Mouse (Mus musculus): Measurements from ENCODE around the gene Cadm2. TPM values are rescaled to one million over a fixed set of nuclear protein-coding genes. Genes with fewer than 3 reads are reported as not detected.

The Cadm2 gene
- total RNA-seq, 1 experiment from 2014 or later = not detected

DNA sequence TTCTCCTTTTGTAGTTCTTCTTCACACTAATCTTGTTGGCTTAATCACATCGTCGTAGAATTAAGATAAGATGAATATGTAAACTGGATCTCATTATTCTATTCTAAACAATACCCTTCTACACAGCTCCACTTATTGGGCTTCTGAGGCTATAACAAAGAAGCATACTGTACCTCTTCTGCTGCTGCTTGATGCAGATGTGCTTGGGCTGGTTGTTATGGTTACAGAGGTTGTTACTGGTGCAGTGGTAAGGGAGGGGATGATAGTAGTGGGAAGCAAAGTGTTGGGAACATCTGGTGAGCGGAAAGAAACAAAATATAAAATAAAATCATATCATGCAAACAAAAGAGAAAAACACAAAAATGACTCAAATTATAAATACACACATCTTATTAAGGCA, 889.5 kb downstream of the Cadm2 start:
- no peak for ATAC-seq (replicated peaks in 1 of 2; ENCODE audit: insufficient read depth in 1 of 2, low FRiP score in 2 of 2, low TSS enrichment in 1 of 2, low read depth in 1 of 2, poor library complexity in 2 of 2, severe bottlenecking in 2 of 2)

DNA sequence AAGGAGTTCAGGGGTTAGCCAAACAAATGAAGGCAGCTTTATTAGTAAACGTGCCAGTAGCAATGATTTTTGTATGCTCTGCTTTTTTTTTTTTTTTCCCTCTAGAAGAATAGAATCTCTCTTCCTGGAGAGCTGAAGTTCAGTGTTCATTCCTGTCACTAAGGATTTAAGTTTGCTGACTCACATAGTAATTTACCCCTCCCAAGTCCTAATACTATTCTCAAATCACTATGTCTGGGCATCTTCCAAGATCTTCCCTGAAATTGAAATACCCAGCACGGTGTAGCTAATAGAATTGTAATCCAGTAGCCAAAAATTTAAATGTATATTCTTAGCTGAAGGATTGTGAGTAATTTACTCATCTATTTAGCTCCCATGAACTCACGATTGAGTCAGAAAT, 914.2 kb downstream of the Cadm2 start:
- ATAC-seq (replicated peaks in 1 of 2; ENCODE audit: insufficient read depth in 1 of 2, low FRiP score in 2 of 2, low TSS enrichment in 1 of 2, low read depth in 1 of 2, poor library complexity in 2 of 2, severe bottlenecking in 2 of 2) = no peak

DNA sequence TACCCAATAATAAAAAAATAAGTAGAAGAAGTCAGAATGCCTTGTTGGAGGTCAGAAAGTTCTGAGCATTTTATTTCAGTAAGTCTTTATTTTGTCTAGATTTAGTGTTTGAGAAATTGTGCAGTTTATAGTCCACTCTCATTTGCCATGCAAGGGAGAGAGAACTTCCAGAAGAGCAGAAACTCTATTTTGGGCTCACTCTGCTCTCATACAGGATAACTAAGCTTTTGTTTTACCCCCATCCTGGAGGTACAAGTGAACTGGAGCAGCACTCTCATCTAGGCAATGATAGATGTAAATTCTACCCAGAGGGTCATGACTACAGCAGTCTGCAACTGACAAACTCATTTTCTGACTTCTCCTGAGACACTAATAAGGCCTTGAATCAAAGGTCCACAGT, 925.9 kb downstream of the Cadm2 start:
- no peak for ATAC-seq (replicated peaks in 1 of 2; ENCODE audit: insufficient read depth in 1 of 2, low FRiP score in 2 of 2, low TSS enrichment in 1 of 2, low read depth in 1 of 2, poor library complexity in 2 of 2, severe bottlenecking in 2 of 2)

- no peak for ATAC-seq (replicated peaks in 1 of 2; ENCODE audit: insufficient read depth in 1 of 2, low FRiP score in 2 of 2, low TSS enrichment in 1 of 2, low read depth in 1 of 2, poor library complexity in 2 of 2, severe bottlenecking in 2 of 2)
These were observed 943.5 kb downstream of the Cadm2 start for GRCm38 (mm10) chr16:66677241-66677640.

DNA sequence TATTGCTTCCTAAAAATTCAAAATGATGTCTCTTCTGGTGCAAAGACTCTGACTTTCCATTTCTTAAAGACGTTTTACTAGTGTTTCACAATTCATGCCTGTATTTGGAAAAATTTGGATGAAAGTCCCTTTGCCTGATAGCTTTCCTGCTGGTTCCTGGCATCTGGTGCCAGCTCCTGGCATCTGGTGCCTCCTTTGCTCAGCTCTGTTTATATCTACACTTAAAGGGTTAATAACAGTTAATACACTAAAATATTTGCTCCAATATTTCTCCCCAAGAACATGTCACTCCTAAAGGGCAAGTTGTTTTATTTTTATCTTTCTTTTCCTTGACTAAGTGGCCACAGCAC, 969.7 kb downstream of the Cadm2 start:
- no peak for ATAC-seq (replicated peaks in 1 of 2; ENCODE audit: insufficient read depth in 1 of 2, low FRiP score in 2 of 2, low TSS enrichment in 1 of 2, low read depth in 1 of 2, poor library complexity in 2 of 2, severe bottlenecking in 2 of 2)

DNA sequence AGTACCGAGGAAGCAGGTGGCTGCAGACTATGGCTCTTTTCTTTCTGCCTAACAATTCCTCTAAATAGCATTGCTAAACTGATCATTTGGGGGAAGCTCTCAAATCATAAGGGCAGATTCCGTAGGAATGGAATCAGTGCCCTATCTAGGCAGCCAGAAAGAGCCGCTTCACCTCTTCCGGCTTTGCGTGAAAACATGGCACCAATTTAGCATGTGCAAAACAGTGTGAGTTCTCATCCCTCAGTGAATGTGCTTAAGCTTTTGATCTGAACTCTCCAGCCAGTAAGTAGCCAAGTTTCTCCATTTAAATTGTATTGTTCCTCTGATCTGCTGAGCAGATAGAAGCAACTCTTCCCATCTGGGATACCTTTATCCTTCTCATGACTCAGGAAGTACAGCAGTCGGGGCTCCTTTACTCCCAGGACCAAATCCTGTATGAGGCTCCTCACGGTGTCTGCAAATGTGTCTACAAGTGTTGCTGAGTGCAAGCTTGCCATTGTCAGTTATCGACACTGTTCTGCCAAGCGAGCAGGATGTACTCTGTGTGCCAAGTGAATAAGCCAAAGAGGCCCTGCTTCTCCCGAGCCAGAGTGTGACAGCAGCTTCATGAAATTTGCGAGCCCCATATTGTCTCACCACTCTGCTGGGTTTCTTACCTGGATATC, 970.2 kb downstream of the Cadm2 start:
- ATAC-seq (replicated peaks in 1 of 2; ENCODE audit: insufficient read depth in 1 of 2, low FRiP score in 2 of 2, low TSS enrichment in 1 of 2, low read depth in 1 of 2, poor library complexity in 2 of 2, severe bottlenecking in 2 of 2) = no peak

DNA sequence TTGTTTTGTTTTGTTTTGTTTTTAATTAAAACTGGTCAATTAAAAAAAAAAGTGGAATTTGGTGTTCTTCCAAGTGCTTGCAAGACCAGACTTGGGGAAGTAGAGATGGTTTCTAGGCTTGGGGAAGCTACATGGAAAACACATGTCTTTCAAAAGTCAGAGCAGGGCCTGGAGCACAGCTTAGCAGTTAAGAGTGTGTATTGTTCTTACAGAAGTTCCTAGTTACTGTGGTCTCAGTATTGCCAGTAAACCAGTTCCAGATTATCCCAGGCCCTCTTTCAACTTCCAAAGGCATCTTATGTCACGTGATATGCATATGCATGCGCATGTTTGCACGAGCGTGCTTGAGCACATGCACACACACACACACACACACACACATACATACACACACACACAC, 972.9 kb downstream of the Cadm2 start:
- ATAC-seq (replicated peaks in 1 of 2; ENCODE audit: insufficient read depth in 1 of 2, low FRiP score in 2 of 2, low TSS enrichment in 1 of 2, low read depth in 1 of 2, poor library complexity in 2 of 2, severe bottlenecking in 2 of 2) = no peak

- no peak for ATAC-seq (replicated peaks in 1 of 2; ENCODE audit: insufficient read depth in 1 of 2, low FRiP score in 2 of 2, low TSS enrichment in 1 of 2, low read depth in 1 of 2, poor library complexity in 2 of 2, severe bottlenecking in 2 of 2)
These were observed 977.1 kb downstream of the Cadm2 start for GRCm38 (mm10) chr16:66643606-66644005.

DNA sequence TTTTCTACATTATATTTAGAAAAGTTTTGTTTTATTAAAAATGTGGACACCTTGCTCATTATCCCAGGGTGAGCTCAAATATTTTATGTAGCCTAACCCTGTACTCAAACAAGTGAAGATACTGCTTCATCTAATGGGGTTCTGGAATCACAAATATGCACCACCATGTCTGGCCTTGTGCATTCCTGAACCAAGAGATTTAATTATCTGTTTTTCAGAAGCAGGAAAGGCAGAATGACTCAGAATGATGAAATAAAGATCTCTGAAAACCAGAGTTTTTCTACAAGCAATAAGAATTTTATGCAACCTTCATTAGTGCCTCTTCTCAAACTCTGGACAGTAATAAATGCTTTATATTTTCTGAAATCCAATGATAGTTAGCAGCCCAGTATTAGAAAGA, 993.2 kb downstream of the Cadm2 start:
- ATAC-seq (replicated peaks in 1 of 2; ENCODE audit: insufficient read depth in 1 of 2, low FRiP score in 2 of 2, low TSS enrichment in 1 of 2, low read depth in 1 of 2, poor library complexity in 2 of 2, severe bottlenecking in 2 of 2) = no peak

GRCm38 (mm10) chr16:66622423-66622822, 998.3 kb downstream of the Cadm2 start:
- ATAC-seq (replicated peaks in 1 of 2; ENCODE audit: insufficient read depth in 1 of 2, low FRiP score in 2 of 2, low TSS enrichment in 1 of 2, low read depth in 1 of 2, poor library complexity in 2 of 2, severe bottlenecking in 2 of 2) = no peak

DNA sequence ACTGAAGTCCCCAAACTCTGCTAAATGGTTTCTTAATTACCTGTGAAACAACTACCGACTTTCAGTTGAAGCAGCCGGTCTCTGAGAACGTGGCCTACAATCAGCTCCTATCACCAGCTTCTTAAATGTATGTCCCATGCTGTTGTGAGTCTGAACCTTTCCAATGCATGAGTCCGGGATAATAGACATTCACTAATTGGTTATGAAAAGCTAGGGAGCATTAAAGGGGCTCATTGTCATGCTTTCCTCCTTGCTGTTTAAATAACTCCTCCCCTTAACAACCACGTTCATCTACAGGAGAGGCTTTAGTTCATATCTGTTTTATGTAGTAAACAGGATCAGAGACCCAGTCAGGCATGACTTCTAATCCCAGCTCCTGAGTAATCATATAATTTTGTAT, 1008.1 kb downstream of the Cadm2 start:
- no peak for ATAC-seq (replicated peaks in 1 of 2; ENCODE audit: insufficient read depth in 1 of 2, low FRiP score in 2 of 2, low TSS enrichment in 1 of 2, low read depth in 1 of 2, poor library complexity in 2 of 2, severe bottlenecking in 2 of 2)

Measured in hematopoietic stem cell, adult 5-6 weeks (primary cell).